Mouse (Mus musculus) cerebellum, adult 2 months (tissue): Measurements from ENCODE around the gene Cds1.

Experiments
- CTCF ChIP-seq: fragments of 200-500 bp; IDR thresholded peaks from 2 replicates; pipeline ENCODE4 v1.5.1; 2011; ENCODE audit warnings: low read depth, mild to moderate bottlenecking, control low read depth, low read length, moderate library complexity, borderline replicate concordance; ENCODE audit not compliant: insufficient read depth
- POLR2A ChIP-seq: fragments of 200-500 bp; IDR thresholded peaks from 2 replicates; pipeline ENCODE4 v1.6.1; 2011; ENCODE audit warnings: low read length, control low read depth, borderline replicate concordance; ENCODE audit not compliant: insufficient read depth

DNA sequence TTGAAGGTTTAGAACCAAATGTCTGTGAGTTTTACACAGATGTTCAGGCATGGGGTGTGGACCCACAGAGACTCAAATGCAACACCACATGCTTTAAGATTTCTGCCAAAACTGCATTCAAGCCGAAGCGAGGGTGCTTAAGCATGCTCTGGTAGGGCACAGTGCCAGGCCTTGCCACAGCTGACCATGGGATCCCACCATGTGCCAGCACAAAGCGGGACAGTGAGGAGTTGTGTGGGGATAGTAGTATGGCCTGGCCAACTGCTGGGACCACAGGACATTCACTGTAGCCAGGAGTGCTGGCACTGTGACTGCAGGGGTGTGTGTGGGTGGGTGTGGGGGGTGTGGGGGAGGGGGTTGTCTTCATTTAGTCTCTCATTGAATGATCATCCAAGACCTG lies 64.0 kb downstream of the Cds1 start:
- TF ChIP-seq CTCF (no peak), POLR2A (no peak)
